Mouse (Mus musculus) embryonic facial prominence, embryonic 12.5 days (tissue): ENCODE data around the gene Spock3. TPM values are rescaled to one million over a fixed set of nuclear protein-coding genes. Genes with fewer than 3 reads are reported as not detected.

Experiments
- ATAC-seq: fragments of 200-750 bp; cut with Nextera tagmentation; 2 replicates; pipeline ENCODE4 v1.8.0; 2017; ENCODE audit not compliant: insufficient number of reproducible peaks, insufficient read depth, low FRiP score, low TSS enrichment
- H3K27ac ChIP-seq: fragments of 300-500 bp; sonication (generic); 2 replicates; pipeline ENCODE4 v1.5.1; 2016; ENCODE audit warnings: mild to moderate bottlenecking
- H3K27me3 ChIP-seq: fragments of 300-500 bp; sonication (generic); 2 replicates; pipeline ENCODE4 v1.6.1; 2016; ENCODE audit warnings: mild to moderate bottlenecking, moderate library complexity
- H3K36me3 ChIP-seq: fragments of 300-500 bp; sonication (generic); 2 replicates; pipeline ENCODE4 v1.6.1; 2016; ENCODE audit warnings: mild to moderate bottlenecking
- H3K4me1 ChIP-seq: fragments of 300-500 bp; sonication (generic); 2 replicates; pipeline ENCODE4 v1.6.1; 2016
- H3K4me2 ChIP-seq: fragments of 300-500 bp; sonication (generic); replicated peaks from 2 replicates; pipeline ENCODE4 v1.6.1; 2016; ENCODE audit warnings: mild to moderate bottlenecking, moderate library complexity
- H3K4me3 ChIP-seq: fragments of 300-500 bp; sonication (generic); 2 replicates; pipeline ENCODE4 v1.5.1; 2016; ENCODE audit warnings: mild to moderate bottlenecking
- H3K9ac ChIP-seq: fragments of 300-500 bp; sonication (generic); 2 replicates; pipeline ENCODE4 v1.6.1; 2016; ENCODE audit warnings: mild to moderate bottlenecking, moderate library complexity
- H3K9me3 ChIP-seq: fragments of 300-500 bp; sonication (generic); 2 replicates; pipeline ENCODE4 v1.6.1; 2016; ENCODE audit warnings: mild to moderate bottlenecking, moderate library complexity
- WGBS: fragments of 180-500 bp; shearing (Covaris S2); methylation state at CpG from one replicate; pipeline ENCODE4 v1.1.7; 2016; 5-methylcytosine and 5-hydroxymethylcytosine counted together
- polyA plus RNA-seq: library from polyadenylated mRNA; unstranded; fragments of >200 nt; fragmentation: Nextera tagmentation; extraction: Ambion mirVana; gene quantifications from 2 replicates; pipeline ENCODE4 v1.2.1, GENCODE M21; 2016

Gene Spock3
- polyA plus RNA-seq, 1 experiment from 2014 or later = 15.7 TPM

DNA sequence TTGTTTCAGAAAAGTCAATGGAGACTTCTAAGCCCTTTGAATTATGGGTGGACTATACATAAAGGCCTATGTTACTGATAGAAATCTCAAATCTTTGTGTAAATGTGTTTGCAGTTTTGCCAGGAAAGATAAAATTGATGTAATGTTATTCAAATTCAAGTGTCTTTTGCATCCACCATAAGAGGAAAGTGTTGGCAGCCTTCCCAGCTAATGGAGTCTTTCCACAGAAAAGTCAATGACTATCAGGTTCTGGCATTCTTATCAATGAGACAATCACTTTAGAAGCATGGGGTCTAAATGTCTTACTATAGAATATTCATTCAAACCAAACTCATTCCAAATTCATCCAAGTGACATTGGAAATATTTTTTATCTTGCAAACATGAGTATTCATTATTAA is 214.5 kb downstream of the Spock3 start:
- ATAC-seq = no peak
- Histone ChIP-seq H3K9me3 (no peaks in the 10 kb centered on the region), H3K4me2 (no peak overlapping the region), H3K36me3 (no peaks in the 10 kb centered on the region), H3K9ac (no peak overlapping the region), H3K4me1 (no peaks in the 10 kb centered on the region), H3K27ac (no peak overlapping the region), H3K4me3 (no peak overlapping the region), H3K27me3 (no peaks in the 10 kb centered on the region)

DNA sequence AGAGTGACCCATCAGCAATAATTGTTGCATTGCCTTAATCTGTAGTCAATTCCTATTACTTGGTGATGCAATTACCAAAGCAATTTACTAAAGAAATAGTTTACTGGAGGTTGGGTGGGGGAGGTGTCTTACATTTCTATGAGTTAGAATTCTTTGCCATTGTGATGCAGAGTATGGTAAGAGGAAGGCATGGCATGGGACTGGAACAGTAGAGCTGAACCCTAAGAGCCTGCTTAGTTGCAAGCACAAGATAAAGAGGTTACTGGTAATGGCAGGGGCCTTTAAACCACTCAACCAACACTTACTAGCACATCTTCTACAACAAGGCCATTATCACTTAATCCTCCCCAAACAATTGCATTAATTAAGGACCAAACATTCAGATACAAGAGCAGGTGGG is 219.1 kb downstream of the Spock3 start:
- no peaks in the 10 kb centered on the region for H3K4me1 ChIP-seq
- H3K36me3 ChIP-seq = no peaks in the 10 kb centered on the region
- no peaks in the 10 kb centered on the region for H3K27me3 ChIP-seq

DNA sequence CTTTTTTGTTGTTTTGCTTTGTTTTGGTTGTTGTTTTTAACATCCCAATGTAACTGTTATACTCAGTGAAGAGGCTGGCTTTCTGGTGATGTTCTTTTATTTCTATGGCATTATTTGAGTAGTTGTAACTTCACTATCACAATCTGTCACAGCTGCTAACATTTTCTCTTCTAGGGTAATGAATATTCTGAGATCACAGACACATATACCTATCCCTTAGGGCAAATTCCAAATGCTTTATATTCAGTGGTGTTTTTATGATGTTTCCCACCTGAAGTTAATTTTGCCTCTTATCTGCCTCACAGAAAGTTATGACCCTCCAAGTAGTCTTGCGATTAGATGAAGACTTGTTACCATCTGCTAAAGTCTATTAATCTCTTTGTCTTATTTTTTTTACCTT is 230.5 kb downstream of the Spock3 start:
- Histone ChIP-seq H3K9ac (no peak overlapping the region), H3K4me3 (no peak overlapping the region), H3K9me3 (no peaks in the 10 kb centered on the region), H3K27me3 (no peaks in the 10 kb centered on the region), H3K4me1 (no peaks in the 10 kb centered on the region), H3K27ac (no peak overlapping the region), H3K4me2 (no peak overlapping the region), H3K36me3 (no peaks in the 10 kb centered on the region)
- 81% methylated on average over 1 of the region's 1 CpGs for whole genome bisulfite sequencing
- no peak for ATAC-seq

More for the DNA sequence above, 219.1 kb downstream of the Spock3 start:
- Histone ChIP-seq H3K4me2 (no peak overlapping the region), H3K27ac (no peak overlapping the region), H3K4me3 (no peak overlapping the region), H3K9ac (no peak overlapping the region), H3K9me3 (no peaks in the 10 kb centered on the region)
- ATAC-seq = no peak

DNA sequence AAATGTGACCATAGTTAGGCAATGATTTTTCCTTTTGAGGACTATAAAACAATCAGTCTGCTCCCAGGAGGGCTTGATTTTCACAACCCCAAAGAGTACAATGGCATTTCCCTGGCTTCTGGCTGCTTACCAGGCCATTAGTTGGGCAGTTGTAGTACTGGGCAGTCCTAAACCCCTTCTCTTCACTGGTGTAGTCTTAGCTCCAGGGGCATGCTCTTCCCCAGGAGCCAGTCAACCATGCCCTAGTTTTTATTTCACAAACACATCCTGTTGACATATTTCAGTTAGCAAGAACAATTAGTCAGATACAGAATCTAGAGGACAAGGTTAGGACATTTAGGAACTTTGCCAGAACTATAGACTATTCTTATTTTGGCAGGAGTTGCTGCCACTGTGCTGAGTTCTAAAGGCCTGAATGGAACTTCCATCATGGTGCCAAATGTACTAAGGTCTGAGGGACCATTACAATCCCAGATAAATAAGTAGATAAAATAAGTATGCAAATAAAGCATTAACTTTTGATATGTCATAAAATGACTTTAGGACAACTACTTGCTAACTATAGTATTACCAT is 308.1 kb downstream of the Spock3 start:
- Histone ChIP-seq H3K9me3 (no peaks in the 10 kb centered on the region), H3K27me3 (no peaks in the 10 kb centered on the region), H3K4me3 (no peak overlapping the region), H3K36me3 (no peaks in the 10 kb centered on the region), H3K27ac (no peak overlapping the region), H3K4me2 (no peak overlapping the region), H3K9ac (no peak overlapping the region), H3K4me1 (no peaks in the 10 kb centered on the region)
- no peak for ATAC-seq

DNA sequence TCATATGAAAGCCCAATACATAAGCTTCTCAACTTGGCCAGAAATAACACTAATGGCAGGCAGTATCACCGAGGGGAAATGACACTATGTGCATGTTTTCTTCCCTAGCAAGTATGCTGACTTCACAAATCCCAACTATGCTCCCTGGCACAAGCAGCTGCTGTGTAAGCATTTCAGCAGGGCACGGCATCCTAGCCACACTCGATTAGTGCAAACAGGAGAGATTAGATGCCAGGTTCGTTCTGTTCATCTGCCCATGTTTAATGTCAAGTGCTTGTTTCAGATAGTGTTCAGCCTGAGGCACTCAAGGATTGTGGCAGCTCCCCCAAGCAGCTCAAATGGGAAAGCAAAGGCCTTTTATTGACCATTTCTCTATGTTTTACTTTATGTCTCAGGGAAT is 311.7 kb downstream of the Spock3 start:
- Histone ChIP-seq H3K9me3 (no peaks in the 10 kb centered on the region), H3K9ac (no peak overlapping the region), H3K36me3 (no peaks in the 10 kb centered on the region), H3K27ac (no peak overlapping the region), H3K4me3 (no peak overlapping the region), H3K4me1 (no peaks in the 10 kb centered on the region), H3K4me2 (no peak overlapping the region), H3K27me3 (no peaks in the 10 kb centered on the region)
- WGBS = 63% methylated on average over 4 of the region's 4 CpGs
- no peak for ATAC-seq

DNA sequence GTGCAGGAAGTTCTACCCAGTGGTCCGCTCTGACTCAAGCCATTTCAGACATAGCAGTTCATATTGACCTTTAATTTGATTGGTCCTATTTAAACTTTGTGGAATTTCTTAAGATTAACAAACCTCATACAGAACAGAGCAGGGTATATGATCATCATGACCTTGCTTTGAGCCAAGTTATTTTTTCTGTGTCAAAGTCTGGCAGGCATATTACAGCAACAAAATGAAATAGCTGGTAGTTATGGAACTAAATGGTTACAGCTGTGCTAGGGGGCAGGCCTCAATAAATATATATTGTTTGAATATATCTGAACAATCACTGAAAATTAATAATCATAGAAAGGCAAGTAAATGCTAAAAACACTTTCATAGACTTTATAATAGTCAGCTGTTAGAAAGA is 384.6 kb downstream of the Spock3 start:
- WGBS = 85% methylated on average over 1 of the region's 1 CpGs
- H3K27ac ChIP-seq = no peak overlapping the region
- H3K4me3 ChIP-seq = no peak overlapping the region
- H3K9ac ChIP-seq = no peak overlapping the region
- H3K4me2 ChIP-seq = no peak overlapping the region
- H3K9me3 ChIP-seq = no peaks in the 10 kb centered on the region
- no peaks in the 10 kb centered on the region for H3K4me1 ChIP-seq
- ATAC-seq = no peak
- no peaks in the 10 kb centered on the region for H3K27me3 ChIP-seq
- no peaks in the 10 kb centered on the region for H3K36me3 ChIP-seq

DNA sequence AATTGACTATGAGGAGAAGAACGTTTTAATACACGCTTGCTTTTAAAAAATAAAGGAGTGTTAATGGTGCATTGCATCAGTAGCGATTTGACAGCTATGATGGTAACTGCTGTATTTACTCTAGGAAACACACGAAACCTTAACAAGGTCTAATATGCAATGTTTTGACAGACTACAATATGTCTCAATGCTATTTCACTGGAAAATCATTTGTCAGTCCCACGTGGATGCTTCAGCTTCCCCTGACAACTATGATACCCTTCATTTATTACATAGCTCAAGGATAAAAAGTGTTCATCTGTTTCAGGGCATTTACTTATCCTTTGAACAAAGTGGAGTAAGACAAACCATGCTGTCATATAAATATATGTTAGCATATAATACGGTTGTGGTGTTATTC is 417.8 kb downstream of the Spock3 start:
- WGBS = 70% methylated on average over 6 of the region's 6 CpGs

DNA sequence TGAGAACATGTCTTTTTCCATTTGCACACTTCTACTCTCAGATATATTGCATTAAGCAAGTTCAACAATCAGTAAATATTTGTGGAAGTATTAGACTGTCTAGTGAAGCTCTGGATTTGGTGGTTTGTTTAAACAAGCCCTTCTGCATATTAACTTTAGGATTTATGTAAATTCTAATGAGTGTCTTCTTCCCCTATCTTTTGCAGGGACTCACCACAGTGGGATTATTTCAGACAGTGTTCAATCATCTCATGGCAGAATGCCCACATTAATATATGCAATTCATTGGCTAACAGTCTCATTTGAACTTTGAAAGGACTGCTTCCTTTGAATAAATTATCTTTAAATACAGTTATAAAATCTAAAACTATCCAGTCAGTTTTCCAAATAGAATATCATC is 446.9 kb downstream of the Spock3 start:
- H3K4me1 ChIP-seq = no peaks in the 10 kb centered on the region
- no peaks in the 10 kb centered on the region for H3K27me3 ChIP-seq
- H3K4me2 ChIP-seq = no peak overlapping the region
- ATAC-seq = no peak
- H3K27ac ChIP-seq = no peak overlapping the region
- no peak overlapping the region for H3K9ac ChIP-seq
- H3K9me3 ChIP-seq = no peaks in the 10 kb centered on the region
- no peaks in the 10 kb centered on the region for H3K36me3 ChIP-seq
- no peak overlapping the region for H3K4me3 ChIP-seq

More for the DNA sequence above, 417.8 kb downstream of the Spock3 start:
- Histone ChIP-seq H3K27ac (no peak overlapping the region), H3K27me3 (no peaks in the 10 kb centered on the region), H3K36me3 (no peaks in the 10 kb centered on the region), H3K9ac (no peak overlapping the region), H3K9me3 (no peaks in the 10 kb centered on the region), H3K4me2 (no peak overlapping the region), H3K4me1 (no peaks in the 10 kb centered on the region), H3K4me3 (no peak overlapping the region)
- ATAC-seq = no peak
